Mouse (Mus musculus) kidney, embryonic 15.5 days (tissue): ENCODE measurements around the gene Ovca2. TPM values are rescaled to one million over a fixed set of nuclear protein-coding genes. Genes with fewer than 3 reads are reported as not detected.

Source experiments
- ATAC-seq: fragments of 200-750 bp; cut with Nextera tagmentation; replicated peaks from 2 replicates; pipeline ENCODE4 v1.8.0; 2017; ENCODE audit warnings: moderate TSS enrichment; ENCODE audit not compliant: low FRiP score
- H3K27ac ChIP-seq: fragments of 300-500 bp; sonication (generic); 2 replicates; pipeline ENCODE4 v1.5.1; 2015; ENCODE audit warnings: mild to moderate bottlenecking, inconsistent platforms
- H3K27me3 ChIP-seq: fragments of 300-500 bp; sonication (generic); 2 replicates; pipeline ENCODE4 v1.6.1; 2015; ENCODE audit warnings: inconsistent platforms
- H3K36me3 ChIP-seq: fragments of 300-500 bp; sonication (generic); 2 replicates; pipeline ENCODE4 v1.6.1; 2015; ENCODE audit warnings: inconsistent platforms
- H3K4me1 ChIP-seq: fragments of 300-500 bp; sonication (generic); 2 replicates; pipeline ENCODE4 v1.6.1; 2015; ENCODE audit warnings: inconsistent platforms
- H3K4me2 ChIP-seq: fragments of 300-500 bp; sonication (generic); 2 replicates; pipeline ENCODE4 v1.6.1; 2015; ENCODE audit warnings: moderate library complexity, mild to moderate bottlenecking, inconsistent platforms
- H3K4me3 ChIP-seq: fragments of 300-500 bp; sonication (generic); replicated peaks from 2 replicates; pipeline ENCODE4 v1.5.1; 2015; ENCODE audit warnings: mild to moderate bottlenecking, inconsistent platforms
- H3K9ac ChIP-seq: fragments of 300-500 bp; sonication (generic); 2 replicates; pipeline ENCODE4 v1.6.1; 2015; ENCODE audit warnings: mild to moderate bottlenecking, inconsistent platforms
- H3K9me3 ChIP-seq: fragments of 300-500 bp; sonication (generic); replicated peaks from 2 replicates; pipeline ENCODE4 v1.6.1; 2016; ENCODE audit warnings: inconsistent platforms
- WGBS: fragments of 180-500 bp; shearing (Covaris S2); methylation state at CpG from one replicate; pipeline ENCODE4 v1.1.7; 2015; ENCODE audit warnings: mixed read lengths; 5-methylcytosine and 5-hydroxymethylcytosine counted together
- polyA plus RNA-seq: library from polyadenylated mRNA; unstranded; fragments of >200 nt; fragmentation: Nextera tagmentation; extraction: Ambion mirVana; gene quantifications from 2 replicates; pipeline ENCODE4 v1.2.1, GENCODE M21; 2015

The Ovca2 gene
- polyA plus RNA-seq, 1 experiment from 2014 or later: 25.3 TPM

- H3K27ac ChIP-seq: peak overlapping the region; percentile 55
- H3K36me3 ChIP-seq: peaks cover 51% of the 10 kb centered on the region
- 63% methylated on average over 2 of the region's 2 CpGs for WGBS
- peaks cover 53% of the 10 kb centered on the region for H3K4me1 ChIP-seq
- H3K9ac ChIP-seq: no peak overlapping the region
- H3K4me3 ChIP-seq: no peak overlapping the region
- no peak for ATAC-seq
- no peaks in the 10 kb centered on the region for H3K9me3 ChIP-seq
- H3K4me2 ChIP-seq: no peak overlapping the region
- no peaks in the 10 kb centered on the region for H3K27me3 ChIP-seq
These were observed 32.8 kb downstream of the Ovca2 start for GRCm38 (mm10) chr11:75145841-75146240.

GRCm38 (mm10) chr11:75142749-75143148 is 35.9 kb downstream of the Ovca2 start:
- Histone ChIP-seq H3K4me1 (peaks cover 70% of the 10 kb centered on the region), H3K4me3 (no peak overlapping the region), H3K9me3 (no peaks in the 10 kb centered on the region), H3K4me2 (no peak overlapping the region), H3K27me3 (no peaks in the 10 kb centered on the region), H3K36me3 (peaks cover 31% of the 10 kb centered on the region), H3K9ac (no peak overlapping the region), H3K27ac (peak overlapping the region; percentile 92)
- no peak for ATAC-seq
- WGBS: 86% methylated on average over 4 of the region's 4 CpGs

- no peaks in the 10 kb centered on the region for H3K27me3 ChIP-seq
- no peaks in the 10 kb centered on the region for H3K9me3 ChIP-seq
- peaks cover 31% of the 10 kb centered on the region for H3K36me3 ChIP-seq
- H3K4me2 ChIP-seq: no peak overlapping the region
- peak overlapping the region; percentile 92 for H3K27ac ChIP-seq
- H3K9ac ChIP-seq: no peak overlapping the region
- WGBS: 46% methylated on average over 1 of the region's 1 CpGs
- peak; percentile 44; the same call in 1 of the 2 replicates for ATAC-seq
- peaks cover 70% of the 10 kb centered on the region for H3K4me1 ChIP-seq
- no peak overlapping the region for H3K4me3 ChIP-seq
These were observed 36.7 kb downstream of the Ovca2 start for GRCm38 (mm10) chr11:75141913-75142312.

GRCm38 (mm10) chr11:75141038-75141437 is 37.6 kb downstream of the Ovca2 start:
- WGBS: 60% methylated on average over 3 of the region's 3 CpGs
- ATAC-seq: no peak
- Histone ChIP-seq H3K4me3 (no peak overlapping the region), H3K27me3 (no peaks in the 10 kb centered on the region), H3K36me3 (peaks cover 31% of the 10 kb centered on the region), H3K4me1 (peaks cover 72% of the 10 kb centered on the region), H3K27ac (peak overlapping the region; percentile 92), H3K4me2 (no peak overlapping the region), H3K9ac (no peak overlapping the region), H3K9me3 (no peaks in the 10 kb centered on the region)

- no peaks in the 10 kb centered on the region for H3K27me3 ChIP-seq
- H3K27ac ChIP-seq: peak overlapping the region; percentile 92
- no peaks in the 10 kb centered on the region for H3K9me3 ChIP-seq
- H3K4me2 ChIP-seq: no peak overlapping the region
- H3K4me3 ChIP-seq: no peak overlapping the region
- 40% methylated on average over 5 of the region's 5 CpGs for WGBS
- H3K36me3 ChIP-seq: peaks cover 31% of the 10 kb centered on the region
- ATAC-seq: no peak
- H3K4me1 ChIP-seq: peaks cover 70% of the 10 kb centered on the region
- H3K9ac ChIP-seq: no peak overlapping the region
These were observed 38.2 kb downstream of the Ovca2 start for GRCm38 (mm10) chr11:75140431-75140830.

- peaks cover 78% of the 10 kb centered on the region for H3K4me1 ChIP-seq
- peak; percentile 63 for ATAC-seq
- no peak overlapping the region for H3K4me3 ChIP-seq
- peak overlapping the region; percentile 92 for H3K27ac ChIP-seq
- peaks cover 22% of the 10 kb centered on the region for H3K36me3 ChIP-seq
- H3K27me3 ChIP-seq: no peaks in the 10 kb centered on the region
- WGBS: 13% methylated on average over 11 of the region's 11 CpGs
- no peaks in the 10 kb centered on the region for H3K9me3 ChIP-seq
- H3K4me2 ChIP-seq: peak overlapping the region; percentile 29; the same call in 1 of the 2 replicates
- no peak overlapping the region for H3K9ac ChIP-seq
These were observed 39.3 kb downstream of the Ovca2 start for GRCm38 (mm10) chr11:75139122-75139963.

GRCm38 (mm10) chr11:75136666-75137398 is 41.8 kb downstream of the Ovca2 start:
- no peak overlapping the region for H3K4me2 ChIP-seq
- no peaks in the 10 kb centered on the region for H3K27me3 ChIP-seq
- H3K36me3 ChIP-seq: no peaks in the 10 kb centered on the region
- H3K9ac ChIP-seq: no peak overlapping the region
- no peak overlapping the region for H3K4me3 ChIP-seq
- H3K4me1 ChIP-seq: peaks cover 80% of the 10 kb centered on the region
- no peaks in the 10 kb centered on the region for H3K9me3 ChIP-seq
- peak overlapping the region; percentile 92 for H3K27ac ChIP-seq
- no peak for ATAC-seq
- WGBS: 36% methylated on average over 5 of the region's 5 CpGs

GRCm38 (mm10) chr11:75135358-75135757 is 43.3 kb downstream of the Ovca2 start:
- Histone ChIP-seq H3K4me3 (no peak overlapping the region), H3K9ac (no peak overlapping the region), H3K36me3 (no peaks in the 10 kb centered on the region), H3K9me3 (no peaks in the 10 kb centered on the region), H3K4me1 (peaks cover 69% of the 10 kb centered on the region), H3K27ac (peak overlapping the region; percentile 85), H3K27me3 (no peaks in the 10 kb centered on the region), H3K4me2 (no peak overlapping the region)
- no peak for ATAC-seq
- WGBS: 87% methylated on average over 4 of the region's 4 CpGs

- 53% methylated on average over 5 of the region's 5 CpGs for WGBS
- Histone ChIP-seq H3K9me3 (no peaks in the 10 kb centered on the region), H3K4me3 (no peak overlapping the region), H3K36me3 (no peaks in the 10 kb centered on the region), H3K4me2 (no peak overlapping the region), H3K9ac (no peak overlapping the region), H3K27ac (peak overlapping the region; percentile 85), H3K27me3 (no peaks in the 10 kb centered on the region), H3K4me1 (peaks cover 61% of the 10 kb centered on the region)
- ATAC-seq: no peak
These were observed 44.1 kb downstream of the Ovca2 start for GRCm38 (mm10) chr11:75134485-75135068.

GRCm38 (mm10) chr11:75133951-75134350 is 44.7 kb downstream of the Ovca2 start:
- peak overlapping the region; percentile 85 for H3K27ac ChIP-seq
- H3K4me1 ChIP-seq: peaks cover 54% of the 10 kb centered on the region
- H3K36me3 ChIP-seq: no peaks in the 10 kb centered on the region
- no peak overlapping the region for H3K4me2 ChIP-seq
- H3K9ac ChIP-seq: no peak overlapping the region
- WGBS: 4% methylated on average over 2 of the region's 2 CpGs
- no peaks in the 10 kb centered on the region for H3K9me3 ChIP-seq
- no peak overlapping the region for H3K4me3 ChIP-seq
- peak; percentile 82 for ATAC-seq
- no peaks in the 10 kb centered on the region for H3K27me3 ChIP-seq

GRCm38 (mm10) chr11:75133391-75133790 is 45.2 kb downstream of the Ovca2 start:
- Histone ChIP-seq H3K4me2 (no peak overlapping the region), H3K36me3 (no peaks in the 10 kb centered on the region), H3K4me1 (peaks cover 49% of the 10 kb centered on the region), H3K9ac (no peak overlapping the region), H3K9me3 (no peaks in the 10 kb centered on the region), H3K27me3 (no peaks in the 10 kb centered on the region), H3K4me3 (no peak overlapping the region), H3K27ac (peak overlapping the region; percentile 85)
- 89% methylated on average over 5 of the region's 5 CpGs for WGBS
- ATAC-seq: 0 out of 2 replicates have a peak, but pooled peaks have one; percentile 16

GRCm38 (mm10) chr11:75132278-75132677 is 46.4 kb downstream of the Ovca2 start:
- no peak overlapping the region for H3K27ac ChIP-seq
- H3K4me3 ChIP-seq: no peak overlapping the region
- no peaks in the 10 kb centered on the region for H3K27me3 ChIP-seq
- no peak for ATAC-seq
- H3K9ac ChIP-seq: no peak overlapping the region
- peaks cover 40% of the 10 kb centered on the region for H3K4me1 ChIP-seq
- no peaks in the 10 kb centered on the region for H3K9me3 ChIP-seq
- peaks cover 4% of the 10 kb centered on the region; the same call in 1 of the 2 replicates for H3K36me3 ChIP-seq
- 80% methylated on average over 5 of the region's 5 CpGs for WGBS
- no peak overlapping the region for H3K4me2 ChIP-seq
